Mouse (Mus musculus): Measurements from ENCODE around the gene Trp53rkb.

Trp53rkb gene

GRCm38 (mm10) chr2:166834796-166835195, 42.5 kb downstream of the Trp53rkb start:
- no peak for DNase-seq

- DNase-seq = no peak
Observed at GRCm38 (mm10) chr2:166835581-166835980, 43.2 kb downstream of the Trp53rkb start.

GRCm38 (mm10) chr2:166841813-166842212, 49.5 kb downstream of the Trp53rkb start:
- DNase-seq = no peak

Data from liver (tissue).